Mouse (Mus musculus) stomach, postnatal 0 days (tissue): ENCODE measurements around the gene Gramd1a.

Experiments
- CTCF ChIP-seq: IDR thresholded peaks from 2 replicates; pipeline ENCODE4 v1.5.1; 2016; ENCODE audit warnings: antibody characterized with exemption, low read depth, mild to moderate bottlenecking, moderate library complexity
- EP300 ChIP-seq: optimal IDR thresholded peaks from 2 replicates; pipeline ENCODE3; 2016; ENCODE audit warnings: antibody characterized with exemption

- TF ChIP-seq CTCF = no peak
- no peak for TF ChIP-seq EP300
Measured at GRCm38 (mm10) chr7:31084140-31084539, 71.6 kb downstream of the Gramd1a start.
